Mouse (Mus musculus): ENCODE results near the gene Gse1.

GRCm38 (mm10) chr8:120325172-120325767 is 97.0 kb downstream of the Gse1 start:
- TF ChIP-seq CTCF (IDR thresholded peaks at IDR 0.05; ENCODE audit: borderline replicate concordance, extremely low read depth, insufficient read depth, insufficient read length) = no peak
- TF ChIP-seq POLR2A (IDR thresholded peaks at IDR 0.05; ENCODE audit: borderline replicate concordance, extremely low read depth, insufficient read depth, insufficient read length, poor library complexity, severe bottlenecking) = no peak

Measured in brain, embryonic 14.5 days (tissue).